Mouse (Mus musculus) E14TG2a.4 (cell line): ENCODE measurements at regions not wholly inside any gene's neighbourhood (a gene's known extent, or its start where the extent isn't known, plus 50 kb on each side); places are given as distances from the start of the nearest gene placed in this dataset.

Source experiments
- CTCF ChIP-seq: conservative IDR thresholded peaks from 2 replicates; pipeline ENCODE4 v1.5.1; 2014; ENCODE audit warnings: low read length
- NANOG ChIP-seq: IDR thresholded peaks from 2 replicates; pipeline ENCODE4 v1.6.1; 2014; ENCODE audit warnings: borderline replicate concordance, low read length, mixed read lengths

DNA sequence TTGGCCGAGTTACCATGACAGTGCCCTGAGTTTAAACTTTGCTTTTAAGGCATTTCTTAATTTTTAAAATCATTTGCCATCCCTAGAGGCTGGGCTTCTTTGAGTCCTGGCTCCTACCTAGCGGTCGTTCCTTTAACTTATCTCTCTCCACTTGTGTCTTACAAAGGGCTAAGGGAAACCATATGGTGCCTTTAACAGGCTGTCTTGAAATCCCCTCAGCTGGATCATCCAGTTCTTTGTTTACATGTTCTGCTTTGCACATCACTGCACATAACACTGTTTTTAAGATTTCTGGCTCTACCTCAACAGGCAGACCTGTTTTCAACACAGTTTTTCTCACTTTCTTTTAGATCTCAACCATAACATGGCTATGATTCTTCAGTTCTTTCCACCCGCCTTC, 50.4 kb upstream of the Hspb3 start:
- no peak for TF ChIP-seq CTCF
- TF ChIP-seq NANOG = no peak
